Mouse (Mus musculus): Measurements from ENCODE around the gene Srsf1. TPM values are rescaled to one million over a fixed set of nuclear protein-coding genes. Genes with fewer than 3 reads are reported as not detected.

Srsf1 gene
- polyA plus RNA-seq, 1 experiment, result 143 TPM

GRCm38 (mm10) chr11:88067586-88068410 lies 20.6 kb downstream of the Srsf1 start, which contains the start of gene Vezf1:
Gene Vezf1 (plus strand): TSS chr11:88068279.
- TF ChIP-seq CEBPB (IDR thresholded peaks at IDR 0.05; ENCODE audit: low read depth) (no peak), CTCF (IDR thresholded peaks at IDR 0.05; ENCODE audit: control insufficient read depth, insufficient read depth, insufficient read length) (no peak), USF1 (IDR thresholded peaks at IDR 0.05; ENCODE audit: low read depth) (no peak), MYOG (IDR thresholded peaks at IDR 0.05; ENCODE audit: control insufficient read depth, extremely low read depth, insufficient read length) (no peak), FOSL1 (IDR thresholded peaks at IDR 0.05; ENCODE audit: insufficient read depth, low read length, poor library complexity, severe bottlenecking) (no peak), MAX (IDR thresholded peaks at IDR 0.05) (no peak), MYOD1 (IDR thresholded peaks at IDR 0.05; ENCODE audit: control insufficient read depth, insufficient read length, low read depth) (no peak)
- no peaks in the 10 kb centered on the region for H3K27me3 ChIP-seq (ENCODE audit: control insufficient read depth, insufficient read depth, insufficient read length)
- H3ac ChIP-seq (ENCODE audit: control insufficient read depth, insufficient read length, low read depth), result peak within 1 kb of the TSS; percentile 97
- peaks cover 6% of the 10 kb centered on the region for H3K36me3 ChIP-seq (ENCODE audit: control insufficient read depth, insufficient read depth)
- H3K79me2 ChIP-seq (ENCODE audit: control insufficient read depth, insufficient read depth), result peaks cover 45% of the 10 kb centered on the region
- peak within 1 kb of the TSS; percentile 91 for H3K4me3 ChIP-seq (ENCODE audit: insufficient read depth, poor library complexity, severe bottlenecking)
- H3K79me3 ChIP-seq (ENCODE audit: low read depth), result peaks cover 39% of the 10 kb centered on the region

DNA sequence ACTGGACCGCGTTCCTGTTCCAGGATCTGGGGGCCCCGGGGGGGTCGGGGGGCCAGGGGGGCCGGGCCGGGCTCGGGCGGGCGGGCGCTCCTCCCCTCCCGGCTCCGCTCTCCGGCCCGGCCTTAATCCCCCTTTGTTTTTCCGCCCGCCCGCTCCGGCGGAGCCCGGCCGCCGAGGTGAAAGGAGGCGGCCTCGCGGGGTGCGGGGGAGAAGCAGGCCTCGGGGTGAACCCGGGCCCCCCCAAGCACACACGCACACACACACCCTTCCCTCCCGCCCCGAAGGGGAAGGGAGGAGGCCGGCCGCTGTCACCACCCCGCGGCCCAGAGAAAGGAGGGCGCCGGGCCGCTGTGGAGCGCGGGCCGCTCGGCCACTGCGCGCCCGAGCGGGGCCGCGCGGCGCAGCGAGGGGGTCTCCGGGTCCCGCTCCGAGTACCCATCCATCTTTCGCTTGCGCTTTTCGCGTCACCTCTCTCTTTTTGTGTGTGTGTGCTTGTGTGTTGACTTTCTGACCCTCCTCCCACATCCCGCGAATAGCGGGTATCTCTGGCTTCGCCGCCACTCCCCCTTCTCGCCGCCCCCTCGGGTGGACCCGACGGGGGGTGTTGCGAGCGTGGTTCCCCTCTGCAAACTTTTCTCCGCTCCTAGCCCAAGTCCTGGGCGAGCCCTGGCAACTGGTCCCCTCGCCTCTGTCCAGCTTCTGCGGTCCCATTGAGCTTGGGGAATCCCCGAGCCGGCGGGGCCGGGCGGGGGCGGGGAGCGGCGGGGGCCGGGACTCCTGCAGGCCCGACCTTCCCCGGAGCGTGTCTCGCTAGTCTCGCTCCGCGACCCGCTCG lies 21.5 kb downstream of the Srsf1 start:
- Histone ChIP-seq H3K4me3 (ENCODE audit: insufficient read depth, poor library complexity, severe bottlenecking) (peak overlapping the region; percentile 91), H3K27me3 (ENCODE audit: control insufficient read depth, insufficient read depth, insufficient read length) (no peaks in the 10 kb centered on the region), H3K79me3 (ENCODE audit: low read depth) (peaks cover 47% of the 10 kb centered on the region), H3K36me3 (ENCODE audit: control insufficient read depth, insufficient read depth) (peaks cover 8% of the 10 kb centered on the region), H3ac (ENCODE audit: control insufficient read depth, insufficient read length, low read depth) (peak overlapping the region; percentile 97), H3K79me2 (ENCODE audit: control insufficient read depth, insufficient read depth) (peaks cover 53% of the 10 kb centered on the region)
- TF ChIP-seq MYOG (IDR thresholded peaks at IDR 0.05; ENCODE audit: control insufficient read depth, extremely low read depth, insufficient read length) (no peak), MAX (IDR thresholded peaks at IDR 0.05) (no peak), USF1 (IDR thresholded peaks at IDR 0.05; ENCODE audit: low read depth) (no peak), MYOD1 (IDR thresholded peaks at IDR 0.05; ENCODE audit: control insufficient read depth, insufficient read length, low read depth) (no peak), CEBPB (IDR thresholded peaks at IDR 0.05; ENCODE audit: low read depth) (no peak), CTCF (IDR thresholded peaks at IDR 0.05; ENCODE audit: control insufficient read depth, insufficient read depth, insufficient read length) (no peak), FOSL1 (IDR thresholded peaks at IDR 0.05; ENCODE audit: insufficient read depth, low read length, poor library complexity, severe bottlenecking) (no peak)

GRCm38 (mm10) chr11:88069246-88069570 lies 22.0 kb downstream of the Srsf1 start:
- Histone ChIP-seq H3ac (ENCODE audit: control insufficient read depth, insufficient read length, low read depth) (peak overlapping the region; percentile 97), H3K79me2 (ENCODE audit: control insufficient read depth, insufficient read depth) (peaks cover 59% of the 10 kb centered on the region), H3K27me3 (ENCODE audit: control insufficient read depth, insufficient read depth, insufficient read length) (no peaks in the 10 kb centered on the region), H3K79me3 (ENCODE audit: low read depth) (peaks cover 53% of the 10 kb centered on the region), H3K36me3 (ENCODE audit: control insufficient read depth, insufficient read depth) (peaks cover 13% of the 10 kb centered on the region), H3K4me3 (ENCODE audit: insufficient read depth, poor library complexity, severe bottlenecking) (peak overlapping the region; percentile 91)
- TF ChIP-seq USF1 (IDR thresholded peaks at IDR 0.05; ENCODE audit: low read depth) (no peak), MAX (IDR thresholded peaks at IDR 0.05) (no peak), CTCF (IDR thresholded peaks at IDR 0.05; ENCODE audit: control insufficient read depth, insufficient read depth, insufficient read length) (no peak), FOSL1 (IDR thresholded peaks at IDR 0.05; ENCODE audit: insufficient read depth, low read length, poor library complexity, severe bottlenecking) (no peak), MYOD1 (IDR thresholded peaks at IDR 0.05; ENCODE audit: control insufficient read depth, insufficient read length, low read depth) (no peak), CEBPB (IDR thresholded peaks at IDR 0.05; ENCODE audit: low read depth) (no peak), MYOG (IDR thresholded peaks at IDR 0.05; ENCODE audit: control insufficient read depth, extremely low read depth, insufficient read length) (no peak)

DNA sequence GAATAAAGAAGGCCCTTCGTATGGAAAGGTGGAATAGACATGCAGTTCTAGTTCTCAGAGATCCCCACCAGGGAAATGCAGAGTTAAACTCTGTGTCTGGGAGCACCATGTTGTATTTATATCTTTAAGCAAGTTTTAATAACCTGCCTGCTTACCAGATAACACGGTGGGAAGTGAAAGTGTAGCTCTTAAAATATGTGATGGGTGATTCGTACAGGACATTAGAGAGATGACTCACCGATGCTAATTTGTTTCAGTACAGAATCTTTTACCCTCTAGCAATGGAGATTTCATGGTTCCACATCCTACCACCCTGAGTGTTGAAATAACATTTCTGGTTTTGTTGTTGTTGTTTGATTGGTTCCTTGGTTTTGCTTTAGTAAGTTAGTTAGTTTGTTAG lies 23.2 kb downstream of the Srsf1 start:
- H3K36me3 ChIP-seq (ENCODE audit: control insufficient read depth, insufficient read depth), result peaks cover 25% of the 10 kb centered on the region
- H3K79me2 ChIP-seq (ENCODE audit: control insufficient read depth, insufficient read depth), result peaks cover 71% of the 10 kb centered on the region
- H3K4me3 ChIP-seq (ENCODE audit: insufficient read depth, poor library complexity, severe bottlenecking), result peak overlapping the region; percentile 91
- TF ChIP-seq MAX (IDR thresholded peaks at IDR 0.05), result no peak
- TF ChIP-seq MYOD1 (IDR thresholded peaks at IDR 0.05; ENCODE audit: control insufficient read depth, insufficient read length, low read depth), result no peak
- no peak for TF ChIP-seq CTCF (IDR thresholded peaks at IDR 0.05; ENCODE audit: control insufficient read depth, insufficient read depth, insufficient read length)
- TF ChIP-seq USF1 (IDR thresholded peaks at IDR 0.05; ENCODE audit: low read depth), result no peak
- TF ChIP-seq CEBPB (IDR thresholded peaks at IDR 0.05; ENCODE audit: low read depth), result no peak
- TF ChIP-seq MYOG (IDR thresholded peaks at IDR 0.05; ENCODE audit: control insufficient read depth, extremely low read depth, insufficient read length), result no peak
- no peak for TF ChIP-seq FOSL1 (IDR thresholded peaks at IDR 0.05; ENCODE audit: insufficient read depth, low read length, poor library complexity, severe bottlenecking)
- H3K79me3 ChIP-seq (ENCODE audit: low read depth), result peaks cover 65% of the 10 kb centered on the region
- H3K27me3 ChIP-seq (ENCODE audit: control insufficient read depth, insufficient read depth, insufficient read length), result no peaks in the 10 kb centered on the region
- no peak overlapping the region for H3ac ChIP-seq (ENCODE audit: control insufficient read depth, insufficient read length, low read depth)

- H3K4me3 ChIP-seq (ENCODE audit: insufficient read depth, poor library complexity, severe bottlenecking), result no peak overlapping the region
- TF ChIP-seq USF1 (IDR thresholded peaks at IDR 0.05; ENCODE audit: low read depth), result no peak
Observed at GRCm38 (mm10) chr11:88071113-88071512, 23.9 kb downstream of the Srsf1 start.

More at GRCm38 (mm10) chr11:88071113-88071512, 23.9 kb downstream of the Srsf1 start:
- H3K79me2 ChIP-seq (ENCODE audit: control insufficient read depth, insufficient read depth), result peaks cover 78% of the 10 kb centered on the region
- no peaks in the 10 kb centered on the region for H3K27me3 ChIP-seq (ENCODE audit: control insufficient read depth, insufficient read depth, insufficient read length)
- H3ac ChIP-seq (ENCODE audit: control insufficient read depth, insufficient read length, low read depth), result no peak overlapping the region
- H3K36me3 ChIP-seq (ENCODE audit: control insufficient read depth, insufficient read depth), result peaks cover 32% of the 10 kb centered on the region
- peaks cover 72% of the 10 kb centered on the region for H3K79me3 ChIP-seq (ENCODE audit: low read depth)

Data from C2C12 (cell line).